21 mouse cellular contexts compared by ENCODE assay signal in genomic region chr6:5750079-5750711, GRCm38 (mm10). TPM values are rescaled to one million over a fixed set of nuclear protein-coding genes. Genes with fewer than 3 reads are reported as not detected.
DNase-seq lines count a peak whose midpoint lies in the region; ATAC-seq and TF ChIP-seq lines count a peak whose summit lies in the region.
"Had no signal": no experiment of that assay in that cellular context is flagged by ENCODE, and none has a peak within 500 bp of the region (broad histone marks: within the 10 kb centered on the region; RNA-seq: fewer than 3 reads in every experiment).

No protein-coding gene starts in this region.

- no peaks in the 10 kb centered on the region for H3K9me3 ChIP-seq in heart, embryonic 15.5 days (replicated peaks)
- H3K9me3 ChIP-seq in heart, embryonic 10.5 days: no peaks in the 10 kb centered on the region
- no peaks in the 10 kb centered on the region for H3K9me3 ChIP-seq in lung, embryonic 14.5 days (ENCODE audit: low read depth, low read length)
- no peaks in the 10 kb centered on the region for H3K9me3 ChIP-seq in hindbrain, embryonic 12.5 days (replicated peaks)
- H3K9me3 ChIP-seq: hindbrain, embryonic 15.5 days; intestine, embryonic 15.5 days; liver, embryonic 13.5 days; lung, embryonic 15.5 days; neural tube, embryonic 12.5 days had no signal

- no peak overlapping the region for H3K9ac ChIP-seq in heart, embryonic 15.5 days
- H3K9ac ChIP-seq in lung, embryonic 14.5 days: no peak overlapping the region
- no peak overlapping the region for H3K9ac ChIP-seq in hindbrain, embryonic 12.5 days
- H3K9ac ChIP-seq: hindbrain, embryonic 15.5 days; intestine, embryonic 15.5 days; liver, embryonic 13.5 days; lung, embryonic 15.5 days; neural tube, embryonic 12.5 days had no signal

- no peak for TF ChIP-seq CTCF in lung, embryonic 14.5 days (IDR thresholded peaks at IDR 0.05; ENCODE audit: low read depth)

- 0 out of 2 replicates have a peak, but pooled peaks cover 2% of the 10 kb centered on the region for H3K4me1 ChIP-seq in heart, embryonic 15.5 days (replicated peaks)
- H3K4me1 ChIP-seq in heart, embryonic 10.5 days: peaks cover 4% of the 10 kb centered on the region; the same call in 1 of the 2 replicates
- H3K4me1 ChIP-seq in lung, embryonic 14.5 days (ENCODE audit: insufficient read depth): no peaks in the 10 kb centered on the region
- H3K4me1 ChIP-seq in hindbrain, embryonic 12.5 days: no peaks in the 10 kb centered on the region; the same call in 1 of the 2 replicates
- H3K4me1 ChIP-seq: forebrain, embryonic 10.5 days; hindbrain, embryonic 15.5 days; intestine, embryonic 15.5 days; liver, embryonic 13.5 days had no signal

- DNase-seq in heart, embryonic 10.5 days (ENCODE audit: low spot score): no peak
- DNase-seq in lung, embryonic 14.5 days: peak; percentile 9
- DNase-seq in lung, postnatal 4 days: no peak
- peak; percentile 7 for DNase-seq in forelimb bud, embryonic 11.5 days (ENCODE audit: low read depth, low spot score)
- DNase-seq in urinary bladder, adult 18-20 months (ENCODE audit: low spot score in 2 of 2): no peak
- DNase-seq: adrenal gland, adult 2 months; cerebellum, adult 8-10 months; heart, adult 2 months; kidney, postnatal 14 days; liver, embryonic 13.5 days; right cerebral cortex, adult 18-20 months had no signal

- no peaks in the 10 kb centered on the region for H3K36me3 ChIP-seq in heart, embryonic 15.5 days
- H3K36me3 ChIP-seq in heart, embryonic 10.5 days: no peaks in the 10 kb centered on the region
- no peaks in the 10 kb centered on the region for H3K36me3 ChIP-seq in lung, embryonic 14.5 days (ENCODE audit: insufficient read depth)
- no peaks in the 10 kb centered on the region for H3K36me3 ChIP-seq in hindbrain, embryonic 12.5 days
- H3K36me3 ChIP-seq: forebrain, embryonic 10.5 days; hindbrain, embryonic 15.5 days; intestine, embryonic 15.5 days; liver, embryonic 13.5 days; lung, embryonic 15.5 days; neural tube, embryonic 12.5 days had no signal

- H3K27ac ChIP-seq in heart, embryonic 15.5 days: 0 out of 2 replicates have a peak overlapping the region, but pooled peaks have one; percentile 15
- no peak overlapping the region for H3K27ac ChIP-seq in heart, embryonic 10.5 days
- no peak overlapping the region for H3K27ac ChIP-seq in lung, embryonic 14.5 days (ENCODE audit: low read depth)
- H3K27ac ChIP-seq in hindbrain, embryonic 12.5 days: no peak overlapping the region
- H3K27ac ChIP-seq: forebrain, embryonic 10.5 days; heart, adult 2 months; hindbrain, embryonic 15.5 days; intestine, embryonic 15.5 days; liver, embryonic 13.5 days; lung, embryonic 15.5 days; macrophage; neural tube, embryonic 12.5 days; stomach, postnatal 0 days had no signal

- H3K27me3 ChIP-seq in heart, embryonic 15.5 days: no peaks in the 10 kb centered on the region
- no peaks in the 10 kb centered on the region for H3K27me3 ChIP-seq in heart, embryonic 10.5 days (ENCODE audit: insufficient read depth, poor library complexity, severe bottlenecking)
- H3K27me3 ChIP-seq in lung, embryonic 14.5 days (ENCODE audit: insufficient read depth, low read length): no peaks in the 10 kb centered on the region
- no peaks in the 10 kb centered on the region for H3K27me3 ChIP-seq in hindbrain, embryonic 12.5 days
- H3K27me3 ChIP-seq: hindbrain, embryonic 15.5 days; intestine, embryonic 15.5 days; liver, embryonic 13.5 days; lung, embryonic 15.5 days; neural tube, embryonic 12.5 days had no signal

- peak; percentile 47; the same call in 1 of the 2 replicates for ATAC-seq in heart, embryonic 15.5 days (replicated peaks; ENCODE audit: insufficient number of reproducible peaks, insufficient read depth, low FRiP score, low read depth)
- peak; percentile 66; the same call in 1 of the 2 replicates for ATAC-seq in lung, embryonic 14.5 days (ENCODE audit: insufficient read depth)
- no peak for ATAC-seq in hindbrain, embryonic 12.5 days (ENCODE audit: low FRiP score)
- ATAC-seq: intestine, embryonic 15.5 days had no signal

- no peak overlapping the region for H3K4me2 ChIP-seq in heart, embryonic 15.5 days
- H3K4me2 ChIP-seq in lung, embryonic 14.5 days: no peak overlapping the region
- no peak overlapping the region for H3K4me2 ChIP-seq in hindbrain, embryonic 12.5 days (replicated peaks)
- H3K4me2 ChIP-seq: hindbrain, embryonic 15.5 days; intestine, embryonic 15.5 days; liver, embryonic 13.5 days; lung, embryonic 15.5 days; midbrain, embryonic 11.5 days; neural tube, embryonic 12.5 days had no signal

- H3K4me3 ChIP-seq in heart, embryonic 15.5 days: no peak overlapping the region
- no peak overlapping the region for H3K4me3 ChIP-seq in heart, embryonic 10.5 days
- H3K4me3 ChIP-seq in lung, embryonic 14.5 days (ENCODE audit: low read depth, low read length): no peak overlapping the region
- H3K4me3 ChIP-seq in hindbrain, embryonic 12.5 days: no peak overlapping the region
- H3K4me3 ChIP-seq: forebrain, embryonic 10.5 days; heart, adult 2 months; hindbrain, embryonic 15.5 days; intestine, embryonic 15.5 days; liver, embryonic 13.5 days; lung, embryonic 15.5 days; neural tube, embryonic 12.5 days had no signal

- 55% methylated on average over 6 of the region's 6 CpGs for WGBS in heart, embryonic 15.5 days
- whole genome bisulfite sequencing in heart, embryonic 10.5 days: 62% methylated on average over 6 of the region's 6 CpGs
- WGBS in lung, embryonic 14.5 days: 59% methylated on average over 6 of the region's 6 CpGs
- WGBS in hindbrain, embryonic 12.5 days: 75% methylated on average over 6 of the region's 6 CpGs

RNA-seq across cellular contexts. Expression of gene Dync1i1, which starts 24.8 kb away (rescaled TPM):
- polyA plus RNA-seq in heart, embryonic 15.5 days (2015; fragmentation: Nextera tagmentation; extraction: Ambion mirVana): 1.6 and 1.8 TPM in 2 replicates
- 1.9 and 3.9 TPM in 2 replicates for polyA plus RNA-seq in heart, embryonic 10.5 days (2016; fragmentation: Nextera tagmentation; extraction: Ambion mirVana)
- polyA plus RNA-seq in lung, embryonic 14.5 days (2014; fragmentation: Nextera tagmentation; extraction: Ambion mirVana): 0.62 and 0.71 TPM in 2 replicates
- polyA plus RNA-seq in hindbrain, embryonic 12.5 days (2016; fragmentation: Nextera tagmentation; extraction: Ambion mirVana): 4.5 and 7.2 TPM in 2 replicates
- polyA plus RNA-seq: macrophage had no signal

Comparison
In these comparisons a context has a peak if more than half of its experiments do, and no peak if none do; other contexts are left out.
1. DNase-seq: peak in lung, embryonic 14.5 days (single experiment) and forelimb bud, embryonic 11.5 days (single experiment); none in heart, embryonic 10.5 days (single experiment), lung, postnatal 4 days (0 of 2) and urinary bladder, adult 18-20 months (0 of 2).